Mouse (Mus musculus) 416B (cell line): ENCODE data around the gene Entpd7.

ENCODE experiments used
- DNase-seq: peaks from one replicate; pipeline ENCODE4 v3.0.0; 2011; ENCODE audit warnings: low read depth

The Entpd7 gene

GRCm38 (mm10) chr19:43674730-43675524, 14.5 kb upstream of the Entpd7 start, which contains the start of gene Slc25a28:
Slc25a28 (minus strand) TSS chr19:43674881.
- peak; percentile 100 for DNase-seq

- DNase-seq, result peak; percentile 77
Observed at GRCm38 (mm10) chr19:43675525-43676400, 13.7 kb upstream of the Entpd7 start.

GRCm38 (mm10) chr19:43678467-43679003, 10.9 kb upstream of the Entpd7 start:
- peak; percentile 33 for DNase-seq

GRCm38 (mm10) chr19:43679474-43679981, 9.9 kb upstream of the Entpd7 start:
- peak; percentile 85 for DNase-seq

GRCm38 (mm10) chr19:43681541-43681940, 7.9 kb upstream of the Entpd7 start:
- no peak for DNase-seq

GRCm38 (mm10) chr19:43692815-43693214, 3.3 kb downstream of the Entpd7 start:
- no peak for DNase-seq

GRCm38 (mm10) chr19:43695514-43695964, 6.1 kb downstream of the Entpd7 start:
- peak; percentile 44 for DNase-seq

- no peak for DNase-seq
Observed at GRCm38 (mm10) chr19:43697666-43698370, 8.3 kb downstream of the Entpd7 start.

GRCm38 (mm10) chr19:43699021-43699762, 9.7 kb downstream of the Entpd7 start:
- DNase-seq, result no peak

GRCm38 (mm10) chr19:43699763-43700155, 10.3 kb downstream of the Entpd7 start:
- DNase-seq, result no peak

GRCm38 (mm10) chr19:43704211-43704610, 14.7 kb downstream of the Entpd7 start:
- DNase-seq, result no peak

GRCm38 (mm10) chr19:43704787-43705497, 15.5 kb downstream of the Entpd7 start:
- no peak for DNase-seq

- no peak for DNase-seq
Observed at GRCm38 (mm10) chr19:43708206-43708605, 18.7 kb downstream of the Entpd7 start.

- DNase-seq, result no peak
Observed at GRCm38 (mm10) chr19:43709317-43709716, 19.8 kb downstream of the Entpd7 start.

- DNase-seq, result peak; percentile 88
Observed at GRCm38 (mm10) chr19:43711159-43711916, 21.9 kb downstream of the Entpd7 start.

- no peak for DNase-seq
Observed at GRCm38 (mm10) chr19:43711971-43712370, 22.5 kb downstream of the Entpd7 start.

GRCm38 (mm10) chr19:43720061-43720460, 30.6 kb downstream of the Entpd7 start:
- DNase-seq, result no peak

GRCm38 (mm10) chr19:43722891-43723290, 33.4 kb downstream of the Entpd7 start:
- DNase-seq, result peak; percentile 9

GRCm38 (mm10) chr19:43723501-43723900, 34.0 kb downstream of the Entpd7 start:
- peak; percentile 53 for DNase-seq
